Mouse (Mus musculus) hindbrain, embryonic 14.5 days (tissue): ENCODE data around the gene Pcnx2. TPM values are rescaled to one million over a fixed set of nuclear protein-coding genes. Genes with fewer than 3 reads are reported as not detected.

Experiments
- ATAC-seq: fragments of 200-750 bp; cut with Nextera tagmentation; 2 replicates; pipeline ENCODE4 v1.8.0; 2017; ENCODE audit warnings: moderate number of reproducible peaks, mild to moderate bottlenecking, moderate TSS enrichment, moderate library complexity; ENCODE audit not compliant: low FRiP score
- DNase-seq: peaks from one replicate; pipeline ENCODE4 v3.0.0-alpha.2; 2015; ENCODE audit warnings: low spot score
- H3K27ac ChIP-seq: fragments of 300-500 bp; sonication (generic); 2 replicates; pipeline ENCODE4 v1.5.1; 2014; ENCODE audit warnings: mild to moderate bottlenecking, moderate library complexity
- H3K27me3 ChIP-seq: fragments of 300-500 bp; sonication (generic); 2 replicates; pipeline ENCODE4 v1.6.1; 2014; ENCODE audit warnings: mild to moderate bottlenecking, low read length, mixed read lengths; ENCODE audit not compliant: control insufficient read depth, insufficient read depth
- H3K36me3 ChIP-seq: fragments of 300-500 bp; sonication (generic); replicated peaks from 2 replicates; pipeline ENCODE4 v1.6.1; 2014; ENCODE audit not compliant: control insufficient read depth, insufficient read depth
- H3K4me1 ChIP-seq: fragments of 300-500 bp; sonication (generic); replicated peaks from 2 replicates; pipeline ENCODE4 v1.6.1; 2014; ENCODE audit warnings: antibody characterized with exemption, low read length, mixed read lengths; ENCODE audit not compliant: control insufficient read depth, insufficient read depth
- H3K4me2 ChIP-seq: fragments of 300-500 bp; sonication (generic); replicated peaks from 2 replicates; pipeline ENCODE4 v1.6.1; 2014; ENCODE audit warnings: mild to moderate bottlenecking, moderate library complexity
- H3K4me3 ChIP-seq: fragments of 300-500 bp; sonication (generic); replicated peaks from 2 replicates; pipeline ENCODE4 v1.5.1; 2014; ENCODE audit warnings: mild to moderate bottlenecking, low read length
- H3K9ac ChIP-seq: fragments of 300-500 bp; sonication (generic); 2 replicates; pipeline ENCODE4 v1.6.1; 2014
- H3K9me3 ChIP-seq: fragments of 300-500 bp; sonication (generic); 2 replicates; pipeline ENCODE4 v1.6.1; 2016; ENCODE audit warnings: low read length; ENCODE audit not compliant: control insufficient read depth
- WGBS: fragments of 180-500 bp; shearing (Covaris S2); extraction: QIAGEN DNeasy Blood & Tissue Kit; methylation state at CpG from one replicate; pipeline ENCODE4 v1.1.7; 2014; 5-methylcytosine and 5-hydroxymethylcytosine counted together
- polyA plus RNA-seq: library from polyadenylated mRNA; unstranded; fragments of >200 nt; fragmentation: Nextera tagmentation; extraction: Ambion mirVana; gene quantifications from 2 replicates; pipeline ENCODE4 v1.2.1, GENCODE M21; 2014

Pcnx2 gene
- polyA plus RNA-seq, 1 experiment from 2014 or later = 5.1 TPM

DNA sequence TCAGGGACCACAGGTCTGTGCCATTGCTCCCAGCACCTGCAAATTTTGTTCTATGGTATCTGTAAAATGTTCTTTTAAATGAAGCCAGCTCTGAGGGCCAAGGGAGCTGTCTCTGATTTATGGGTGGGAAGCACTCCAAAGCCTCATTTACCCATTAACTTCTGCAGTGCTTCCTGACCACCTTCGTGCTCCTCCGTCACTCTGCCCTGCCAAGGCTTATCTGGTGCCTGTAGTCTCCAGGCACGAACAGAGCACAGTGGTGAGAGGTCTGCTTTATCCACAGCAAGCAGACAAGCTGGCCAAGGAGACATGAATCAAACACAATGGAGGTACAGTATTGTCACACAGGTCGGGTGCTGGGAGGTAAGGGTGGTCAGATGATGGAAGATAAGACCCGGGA lies 44.8 kb downstream of the Pcnx2 start:
- 81% methylated on average over 5 of the region's 5 CpGs for WGBS
- no peak overlapping the region for H3K9ac ChIP-seq
- peaks cover 3% of the 10 kb centered on the region; the same call in 1 of the 2 replicates for H3K4me1 ChIP-seq
- no peak for DNase-seq
- no peaks in the 10 kb centered on the region for H3K9me3 ChIP-seq
- no peak overlapping the region for H3K27ac ChIP-seq
- H3K4me3 ChIP-seq = no peak overlapping the region
- H3K27me3 ChIP-seq = no peaks in the 10 kb centered on the region
- H3K36me3 ChIP-seq = peaks cover 14% of the 10 kb centered on the region
- no peak for ATAC-seq
- H3K4me2 ChIP-seq = no peak overlapping the region

GRCm38 (mm10) chr8:125849181-125849580 lies 48.9 kb downstream of the Pcnx2 start:
- no peak overlapping the region for H3K9ac ChIP-seq
- H3K4me3 ChIP-seq = no peak overlapping the region
- H3K27ac ChIP-seq = no peak overlapping the region
- H3K27me3 ChIP-seq = no peaks in the 10 kb centered on the region
- DNase-seq = no peak
- peaks cover 18% of the 10 kb centered on the region for H3K4me1 ChIP-seq
- WGBS = 83% methylated on average over 4 of the region's 4 CpGs
- H3K36me3 ChIP-seq = peaks cover 14% of the 10 kb centered on the region
- H3K4me2 ChIP-seq = no peak overlapping the region
- no peak for ATAC-seq
- no peaks in the 10 kb centered on the region for H3K9me3 ChIP-seq

DNA sequence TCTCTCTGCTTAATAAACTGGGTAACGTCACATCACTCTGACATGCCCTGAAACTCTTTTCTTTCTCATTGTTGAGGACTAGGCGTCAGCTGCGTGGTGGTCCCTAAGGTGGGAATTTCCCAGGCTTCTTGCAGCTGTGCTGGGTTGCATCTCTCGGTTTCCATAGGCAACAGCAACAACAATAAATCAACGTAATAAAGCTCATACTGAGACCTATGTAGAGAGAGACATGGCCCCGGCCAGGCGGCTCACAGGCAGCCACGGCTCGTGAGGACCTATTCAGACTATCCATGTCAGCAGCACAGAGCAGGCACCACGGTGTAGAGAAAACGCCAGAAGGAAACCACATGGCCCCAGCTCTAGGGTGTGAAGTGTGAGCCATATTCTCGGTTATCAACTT lies 50.3 kb downstream of the Pcnx2 start:
- 25% methylated on average over 12 of the region's 12 CpGs for WGBS
- Histone ChIP-seq H3K4me1 (peaks cover 26% of the 10 kb centered on the region), H3K27ac (peak overlapping the region; percentile 68), H3K4me3 (no peak overlapping the region), H3K27me3 (no peaks in the 10 kb centered on the region), H3K9me3 (no peaks in the 10 kb centered on the region), H3K36me3 (peaks cover 14% of the 10 kb centered on the region; the same call in 1 of the 2 replicates), H3K4me2 (no peak overlapping the region), H3K9ac (no peak overlapping the region)
- DNase-seq (peak; percentile 60), ATAC-seq (no peak)

- Histone ChIP-seq H3K4me1 (peaks cover 26% of the 10 kb centered on the region), H3K4me3 (no peak overlapping the region), H3K9me3 (no peaks in the 10 kb centered on the region), H3K27ac (no peak overlapping the region), H3K36me3 (peaks cover 5% of the 10 kb centered on the region; the same call in 1 of the 2 replicates), H3K9ac (no peak overlapping the region), H3K4me2 (no peak overlapping the region), H3K27me3 (no peaks in the 10 kb centered on the region)
- ATAC-seq (no peak), DNase-seq (no peak)
- WGBS = 93% methylated on average over 16 of the region's 16 CpGs
Observed at GRCm38 (mm10) chr8:125845281-125845680, 52.8 kb downstream of the Pcnx2 start.

GRCm38 (mm10) chr8:125843122-125843836 lies 54.8 kb downstream of the Pcnx2 start:
- H3K4me3 ChIP-seq = no peak overlapping the region
- peak overlapping the region; percentile 57 for H3K27ac ChIP-seq
- no peaks in the 10 kb centered on the region for H3K9me3 ChIP-seq
- H3K9ac ChIP-seq = no peak overlapping the region
- peak; percentile 56; the same call in 1 of the 2 replicates for ATAC-seq
- H3K4me1 ChIP-seq = peaks cover 23% of the 10 kb centered on the region
- H3K36me3 ChIP-seq = 0 out of 2 replicates have a peak, but pooled peaks cover 4% of the 10 kb centered on the region
- DNase-seq = no peak
- WGBS = 23% methylated on average over 15 of the region's 15 CpGs
- H3K27me3 ChIP-seq = no peaks in the 10 kb centered on the region
- H3K4me2 ChIP-seq = no peak overlapping the region

- H3K27me3 ChIP-seq = no peaks in the 10 kb centered on the region
- H3K9me3 ChIP-seq = no peaks in the 10 kb centered on the region
- H3K4me3 ChIP-seq = no peak overlapping the region
- DNase-seq (no peak), ATAC-seq (no peak)
- H3K27ac ChIP-seq = 0 out of 2 replicates have a peak overlapping the region, but pooled peaks have one; percentile 22
- H3K4me2 ChIP-seq = no peak overlapping the region
- peaks cover 15% of the 10 kb centered on the region; the same call in 1 of the 2 replicates for H3K4me1 ChIP-seq
- 0 out of 2 replicates have a peak, but pooled peaks cover 9% of the 10 kb centered on the region for H3K36me3 ChIP-seq
- WGBS = 66% methylated on average over 7 of the region's 7 CpGs
- no peak overlapping the region for H3K9ac ChIP-seq
Observed at GRCm38 (mm10) chr8:125842158-125842557, 56.0 kb downstream of the Pcnx2 start.

DNA sequence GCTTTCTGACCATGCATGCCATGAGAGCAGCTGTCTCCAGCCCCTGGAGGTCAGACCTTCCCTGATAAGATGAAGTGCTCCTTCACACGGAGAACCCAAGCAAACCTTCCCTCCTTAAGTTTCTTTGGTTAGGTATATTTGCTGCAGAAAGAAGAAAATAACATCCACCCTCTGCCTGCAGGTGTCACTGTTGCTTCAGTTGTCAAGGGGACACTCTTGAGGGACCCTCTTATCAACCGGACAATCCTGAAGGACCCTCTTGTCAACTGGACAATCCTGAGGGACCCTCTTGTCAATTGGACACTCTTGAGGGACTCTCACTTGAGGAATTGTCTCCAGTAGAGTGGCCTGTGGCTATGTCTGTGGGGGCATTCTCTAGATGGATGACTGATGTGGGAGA lies 73.4 kb downstream of the Pcnx2 start:
- ATAC-seq (no peak), DNase-seq (no peak)
- Histone ChIP-seq H3K27me3 (no peaks in the 10 kb centered on the region), H3K9ac (no peak overlapping the region), H3K4me1 (peaks cover 3% of the 10 kb centered on the region; the same call in 1 of the 2 replicates), H3K36me3 (0 out of 2 replicates have a peak, but pooled peaks cover 3% of the 10 kb centered on the region), H3K4me3 (no peak overlapping the region), H3K27ac (no peak overlapping the region), H3K4me2 (no peak overlapping the region), H3K9me3 (no peaks in the 10 kb centered on the region)
- WGBS = 41% methylated on average over 2 of the region's 2 CpGs

- ATAC-seq (no peak), DNase-seq (no peak)
- Histone ChIP-seq H3K4me2 (no peak overlapping the region), H3K4me1 (peaks cover 3% of the 10 kb centered on the region; the same call in 1 of the 2 replicates), H3K27me3 (no peaks in the 10 kb centered on the region), H3K27ac (no peak overlapping the region), H3K9me3 (no peaks in the 10 kb centered on the region), H3K9ac (no peak overlapping the region), H3K36me3 (0 out of 2 replicates have a peak, but pooled peaks cover 3% of the 10 kb centered on the region), H3K4me3 (no peak overlapping the region)
- 49% methylated on average over 12 of the region's 12 CpGs for WGBS
Observed at GRCm38 (mm10) chr8:125823719-125824118, 74.4 kb downstream of the Pcnx2 start.

DNA sequence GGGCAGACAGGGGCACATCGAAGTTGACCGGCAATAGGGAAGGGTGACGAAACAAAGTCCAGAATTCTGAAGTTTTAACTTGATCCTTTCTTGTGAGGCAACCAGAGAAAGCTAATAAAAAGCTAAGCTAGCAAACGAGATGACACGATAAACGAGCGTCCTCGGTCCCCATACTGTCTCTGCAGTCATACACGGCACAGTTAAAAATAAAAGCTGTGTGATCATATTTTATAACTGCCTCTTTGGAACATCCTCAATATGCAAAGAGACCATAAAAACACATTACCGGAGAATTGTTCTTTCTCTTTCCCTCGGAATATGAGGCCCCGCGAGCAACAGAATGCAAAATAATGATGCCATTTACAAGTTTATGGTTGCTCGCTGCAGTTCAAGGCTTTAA lies 76.1 kb downstream of the Pcnx2 start:
- Histone ChIP-seq H3K27me3 (no peaks in the 10 kb centered on the region), H3K4me1 (peaks cover 3% of the 10 kb centered on the region; the same call in 1 of the 2 replicates), H3K27ac (no peak overlapping the region), H3K9me3 (no peaks in the 10 kb centered on the region), H3K4me3 (no peak overlapping the region), H3K9ac (no peak overlapping the region), H3K36me3 (0 out of 2 replicates have a peak, but pooled peaks cover 3% of the 10 kb centered on the region), H3K4me2 (no peak overlapping the region)
- no peak for ATAC-seq
- WGBS = 77% methylated on average over 14 of the region's 14 CpGs
- DNase-seq = no peak
